Mouse (Mus musculus) heart, postnatal 14 days (tissue): ENCODE data around the gene Znrf2. TPM values are rescaled to one million over a fixed set of nuclear protein-coding genes. Genes with fewer than 3 reads are reported as not detected.

Experiments
- DNase-seq, 2 experiments: peaks; one replicate each; pipeline ENCODE4 v3.0.0; 2021 to 2022
- intact Hi-C: fragments of 180-260 bp; cut with DNase I; formaldehyde crosslinking; loops from one replicate; pipeline ENCODE4 v1.15.1; 2025
- long read RNA-seq, 2 experiments: library from polyadenylated mRNA; stranded (forward); transcript quantifications; one replicate each; pipeline ENCODE4 v2.0.0; 2021
- total RNA-seq, 2 experiments: library from RNA; stranded (reverse); gene quantifications; 2 replicates each; pipeline ENCODE4 v1.2.3; 2021

Gene Znrf2
- total RNA-seq: 10 to 100 TPM; 17.3 to 18.4 TPM
- long read RNA-seq, experiment 1, full-length matches to known transcripts: 12 of 15 reads
- long read RNA-seq, experiment 1, partial matches to known transcripts: 0 of 15 reads
- long read RNA-seq, experiment 1, other reads (novel, unspliced or antisense): 3 of 15 reads
- long read RNA-seq, experiment 2, full-length matches to known transcripts: 22 of 27 reads
- long read RNA-seq, experiment 2, partial matches to known transcripts: 0 of 27 reads
- long read RNA-seq, experiment 2, other reads (novel, unspliced or antisense): 5 of 27 reads

DNA sequence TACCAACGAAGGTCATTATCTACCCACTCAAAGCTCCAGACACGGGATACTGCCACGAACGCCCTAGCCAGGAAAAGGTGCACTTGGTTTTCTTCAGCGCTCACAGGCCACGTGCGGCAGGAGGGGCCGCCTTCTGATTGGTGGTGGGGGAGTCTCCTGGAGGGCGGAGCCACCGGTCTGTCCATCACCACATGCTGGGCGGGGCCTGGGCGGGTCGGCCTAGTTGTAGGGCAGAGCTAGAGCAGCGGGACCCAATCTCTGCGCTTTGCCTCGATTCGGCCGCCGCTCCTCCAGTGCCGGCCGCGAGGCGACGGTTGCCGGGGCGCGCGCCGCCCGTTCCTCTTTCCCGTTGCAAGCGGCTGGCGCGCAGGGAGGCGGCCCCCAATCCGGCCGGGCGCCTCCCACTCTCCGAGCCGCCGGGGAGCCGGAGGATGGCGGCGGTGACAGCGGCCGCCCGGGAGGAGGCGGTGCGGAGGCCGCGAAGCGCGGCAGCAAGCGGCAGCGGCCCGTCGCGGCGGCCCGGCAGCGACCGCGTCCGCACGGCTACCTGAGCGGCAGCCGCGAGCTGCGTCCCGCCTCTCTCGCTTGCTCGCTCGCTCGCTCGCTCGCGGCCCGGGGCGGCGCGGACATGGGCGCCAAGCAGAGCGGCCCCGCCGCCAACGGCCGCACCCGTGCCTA is at the start of gene Znrf2:
TSS of gene Znrf2 (plus strand) at position 529 of the 678 bp plus-strand sequence.
- intact Hi-C loops: loop anchor here (5.0 kb wide), 6 partner anchors 36 to 219 kb away; partner anchors contain the start of genes Fkbp14, Ggct, Nod1 and Plekha8
- DNase-seq: peak; percentile 92 to 95

DNA sequence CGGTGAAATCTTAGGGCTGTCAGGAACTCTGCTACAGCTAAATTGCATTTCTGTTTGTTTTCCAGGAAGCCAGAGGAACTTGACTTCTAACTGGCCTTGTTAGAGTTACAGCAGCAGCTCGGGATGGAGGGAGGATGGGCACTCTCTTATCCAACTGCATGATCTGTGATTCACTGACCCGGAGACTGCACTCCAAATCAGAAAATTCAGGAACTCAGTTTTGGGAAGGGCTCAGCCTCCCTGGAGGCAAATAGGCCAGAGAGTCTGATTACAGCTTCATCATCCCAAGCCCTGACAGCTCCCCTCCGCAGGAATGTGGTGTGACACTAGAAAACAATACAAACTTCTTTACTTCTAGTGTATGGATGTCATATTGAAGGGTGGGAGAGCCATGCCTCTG is 49.0 kb upstream of the Znrf2 start:
- no peak for DNase-seq
- intact Hi-C loops: no loop called here

DNA sequence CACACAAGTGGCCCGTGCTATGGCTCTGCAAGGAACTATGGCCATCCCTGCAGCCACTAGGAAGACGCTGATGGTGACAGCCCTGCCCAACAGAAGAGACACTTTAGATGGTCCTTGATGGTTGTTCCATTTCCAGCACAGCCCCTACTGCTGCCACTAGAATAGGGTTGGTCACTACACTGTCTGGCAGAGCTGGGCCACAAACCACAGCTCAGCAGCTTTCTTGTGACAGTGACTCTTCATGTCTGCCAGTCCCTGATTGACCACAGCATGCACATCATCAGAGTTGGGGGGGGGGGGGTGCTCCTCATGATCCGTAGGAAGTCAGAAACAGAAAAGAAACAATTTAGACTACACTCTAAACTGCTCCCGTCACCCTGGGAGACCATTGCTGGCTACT is 46.0 kb upstream of the Znrf2 start:
- intact Hi-C loops: no loop called here
- no peak for DNase-seq

DNA sequence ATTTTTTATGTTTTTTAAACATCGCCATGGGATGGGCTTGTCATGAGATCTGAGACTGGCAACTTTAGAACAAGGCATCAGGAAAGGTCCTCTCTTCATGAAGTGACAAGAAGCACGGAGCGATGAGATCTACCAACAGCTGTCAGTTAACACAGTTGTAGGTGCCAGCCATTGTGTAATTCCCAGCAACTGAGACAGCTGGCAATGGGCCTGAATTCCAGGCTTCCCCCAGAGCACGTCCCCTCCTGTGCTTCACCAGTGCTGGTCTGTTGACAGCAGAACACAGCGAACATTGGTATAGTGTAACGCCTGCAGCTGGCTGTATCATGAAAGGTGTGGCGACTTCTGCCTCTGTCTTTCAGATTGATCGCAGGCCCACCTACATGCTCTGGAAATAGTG is 45.5 kb upstream of the Znrf2 start:
- peak; percentile 55 to 58 for DNase-seq
- intact Hi-C loops: no loop called here

DNA sequence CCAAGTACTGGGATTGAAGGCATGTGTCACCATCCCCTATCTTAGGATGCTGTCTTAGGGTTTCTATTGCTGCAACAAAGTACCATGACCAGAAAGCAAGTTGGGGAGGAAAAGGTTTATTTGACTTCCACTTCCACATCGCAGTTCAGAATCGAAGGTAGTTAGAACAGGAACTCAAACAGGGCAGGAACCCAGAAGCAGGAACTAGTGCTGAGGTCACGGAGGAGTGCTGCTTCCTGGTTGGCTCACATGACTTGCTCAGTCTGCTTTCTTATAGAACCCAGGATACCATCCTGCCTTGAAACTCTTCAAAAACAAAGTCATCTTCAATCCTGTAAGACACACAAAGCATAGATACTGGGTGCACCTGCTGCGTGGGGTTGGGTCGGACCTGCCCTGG is 44.6 kb upstream of the Znrf2 start:
- DNase-seq: no peak
- intact Hi-C loops: no loop called here

DNA sequence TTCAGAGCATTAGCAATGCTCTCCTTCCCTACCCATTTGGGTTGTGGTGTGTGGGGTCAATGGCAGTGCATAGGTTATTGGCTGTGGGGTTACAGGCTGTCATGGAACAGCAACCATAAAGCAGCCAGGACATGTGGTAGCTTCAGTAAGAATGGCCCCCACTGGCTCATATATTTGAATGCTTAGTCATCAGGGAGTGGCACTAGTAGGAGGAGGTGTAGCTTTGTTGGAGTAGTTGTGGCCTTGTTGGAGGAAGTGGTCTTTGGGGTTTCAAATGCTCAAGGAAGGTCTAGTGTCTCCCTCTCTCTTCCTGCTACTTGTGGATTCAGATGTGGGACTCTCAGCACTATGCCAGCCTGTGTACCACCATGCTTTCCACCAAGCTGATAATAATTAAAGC is 41.0 kb upstream of the Znrf2 start:
- intact Hi-C loops: no loop called here
- no peak for DNase-seq

DNA sequence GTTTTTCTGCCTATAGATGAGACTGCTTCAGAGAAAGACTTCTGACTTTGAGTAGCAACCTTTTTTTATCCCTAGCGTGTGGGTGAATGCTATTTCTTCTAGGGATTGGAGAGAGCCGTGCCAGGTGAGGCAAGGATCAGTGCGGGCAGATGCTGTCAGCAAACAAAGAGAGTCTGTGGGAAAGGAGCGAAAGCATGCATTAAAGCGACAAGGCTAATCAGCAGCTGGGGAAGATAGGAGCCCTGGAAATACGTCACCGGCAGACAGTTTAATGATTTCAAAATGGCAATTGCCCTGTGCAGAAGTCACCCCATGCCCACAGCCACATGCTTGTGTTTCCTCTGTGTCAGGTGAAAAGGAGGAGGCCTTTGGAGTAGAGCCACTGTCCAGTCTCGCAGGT is 39.1 kb upstream of the Znrf2 start:
- no peak for DNase-seq
- intact Hi-C loops: no loop called here

DNA sequence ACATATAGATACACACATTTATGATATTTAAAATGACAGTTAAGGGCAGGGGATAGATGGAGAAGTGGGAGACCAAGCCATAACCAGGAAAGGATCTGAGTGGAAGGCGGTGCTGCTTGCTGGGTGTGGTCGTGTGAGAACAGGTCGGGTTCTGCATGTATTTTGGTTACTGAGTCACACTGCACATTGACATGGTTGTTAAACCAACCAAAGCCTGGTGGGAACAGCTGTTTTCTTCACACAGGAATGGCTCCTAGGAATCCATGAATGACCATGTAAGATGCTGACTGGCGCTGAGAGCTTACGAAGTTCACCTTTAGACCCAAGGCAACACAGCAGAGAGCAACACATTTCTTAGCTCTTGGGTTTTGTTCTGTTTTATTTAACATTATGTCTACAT is 36.7 kb upstream of the Znrf2 start:
- intact Hi-C loops: no loop called here

DNA sequence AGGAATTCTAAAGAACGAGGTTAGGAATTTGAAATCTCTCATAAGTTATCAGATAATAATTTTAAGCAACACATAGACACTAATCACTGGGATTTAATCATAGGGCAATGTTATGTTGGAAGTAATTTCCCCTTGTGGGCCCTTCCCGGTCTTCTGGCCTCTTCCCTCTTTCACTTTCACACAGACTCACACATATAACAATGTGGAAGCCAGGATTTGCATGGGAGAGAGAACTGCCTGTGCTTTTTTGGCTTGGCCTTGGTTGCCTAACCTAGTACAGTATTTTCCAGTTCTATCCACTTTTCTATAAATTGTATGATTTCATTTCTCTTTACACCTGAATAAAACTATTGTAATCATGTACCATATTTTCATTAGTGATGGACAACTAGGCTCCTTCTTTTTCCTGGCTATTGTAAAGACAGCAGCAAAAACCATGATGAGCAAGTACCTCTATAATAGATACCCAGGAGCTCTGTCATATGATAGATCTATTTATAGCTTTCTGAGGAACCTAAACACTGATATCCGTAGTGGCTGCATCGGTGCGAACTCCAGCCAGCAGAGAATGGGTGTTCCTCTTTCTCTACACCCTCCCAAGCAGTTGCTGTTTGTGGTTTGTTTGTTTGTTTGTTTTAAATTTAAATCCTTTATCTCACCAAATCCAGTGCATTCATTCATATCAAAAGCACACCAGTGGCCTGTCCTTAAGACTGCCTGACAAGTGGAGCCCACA is 36.0 kb upstream of the Znrf2 start:
- DNase-seq: no peak
- intact Hi-C loops: no loop called here

More for the DNA sequence above, 36.7 kb upstream of the Znrf2 start:
- no peak for DNase-seq

DNA sequence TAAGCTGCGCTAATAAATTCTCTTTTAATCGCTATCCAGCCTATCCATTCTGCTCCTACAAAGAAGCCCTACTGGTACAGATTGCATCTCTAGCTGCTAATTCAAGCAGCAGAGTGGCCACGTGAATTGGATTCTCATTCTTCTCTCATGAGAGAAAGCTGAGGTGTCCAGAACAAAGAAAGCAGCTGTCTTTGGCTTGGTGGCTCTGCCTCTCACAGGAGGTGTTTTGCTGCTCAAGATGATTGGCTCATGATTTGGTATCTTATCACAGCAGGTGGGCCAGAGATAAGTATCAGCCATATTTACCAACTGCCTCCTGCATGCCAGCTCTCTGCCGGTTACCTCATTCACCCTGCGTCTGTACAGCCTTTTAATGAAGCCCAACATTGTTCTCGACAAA is 34.8 kb upstream of the Znrf2 start:
- no peak for DNase-seq
- intact Hi-C loops: no loop called here

DNA sequence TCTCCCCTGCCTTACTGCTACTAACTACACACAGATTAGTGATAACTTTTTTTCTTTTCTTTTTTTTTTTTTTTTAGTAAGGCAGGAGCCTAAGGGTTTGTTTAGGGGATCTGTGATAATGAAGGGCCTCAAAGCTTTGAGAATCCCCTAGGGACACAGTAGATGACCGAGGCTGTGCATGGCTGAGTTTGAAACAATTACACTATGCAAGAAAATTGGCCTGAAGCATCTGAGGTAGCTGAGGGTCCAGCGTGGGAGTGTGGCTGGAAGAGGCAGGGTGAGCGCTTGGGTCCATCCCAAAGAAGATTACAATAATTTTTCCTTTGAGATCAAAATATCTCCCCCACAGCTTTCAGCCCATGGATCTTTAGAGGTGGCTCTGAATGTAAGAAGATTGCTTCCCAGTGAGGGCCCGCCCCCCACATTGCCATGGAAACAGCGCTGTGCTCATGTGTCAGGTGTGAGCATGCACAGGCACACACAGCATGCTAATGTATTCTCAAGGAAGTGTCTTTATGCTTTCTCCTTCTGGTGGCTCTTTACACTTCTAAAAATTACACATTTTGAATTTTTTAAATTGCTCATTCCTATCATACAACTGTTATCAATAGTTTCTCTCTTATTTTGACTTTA is 31.5 kb upstream of the Znrf2 start:
- intact Hi-C loops: no loop called here
- no peak for DNase-seq

DNA sequence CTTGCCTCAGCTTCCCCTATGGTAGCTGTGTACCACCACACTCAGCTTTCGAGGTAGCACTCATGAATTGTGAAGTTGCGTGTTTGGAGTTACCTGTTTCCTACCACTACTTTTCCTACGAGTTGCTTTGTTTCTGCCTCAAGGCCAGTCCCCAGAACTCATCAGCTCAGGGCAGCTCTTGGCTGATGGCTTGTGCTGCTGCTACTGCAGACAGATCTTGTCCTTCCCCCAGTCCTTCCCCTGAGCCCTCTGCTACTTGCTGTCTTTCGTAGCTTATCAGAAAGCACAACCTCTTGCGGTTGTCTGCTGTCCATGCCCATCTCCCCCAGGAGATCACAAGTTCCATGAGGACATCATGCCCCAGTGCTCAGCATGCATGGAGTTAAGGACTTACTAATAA is 29.9 kb upstream of the Znrf2 start:
- DNase-seq: no peak
- intact Hi-C loops: no loop called here

DNA sequence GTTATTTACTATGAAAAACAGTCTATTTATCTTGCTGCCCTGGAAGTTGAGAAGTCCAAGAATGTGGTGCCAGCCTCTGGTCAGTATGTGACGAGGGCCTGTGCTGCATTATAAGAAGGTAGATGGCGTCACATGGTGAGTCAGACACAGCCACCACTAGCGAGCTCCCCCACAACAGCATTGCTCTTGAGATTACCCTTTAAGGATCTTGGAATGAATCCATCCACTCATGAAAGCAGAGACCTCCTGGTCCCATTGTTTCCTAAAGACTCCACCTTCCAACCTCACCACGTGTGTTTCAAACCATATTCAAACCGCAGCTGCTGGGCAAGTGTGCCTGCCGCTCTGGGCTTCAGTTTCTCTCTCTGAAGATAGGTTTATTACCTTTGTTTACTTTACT is 28.2 kb upstream of the Znrf2 start:
- intact Hi-C loops: no loop called here
- no peak for DNase-seq

DNA sequence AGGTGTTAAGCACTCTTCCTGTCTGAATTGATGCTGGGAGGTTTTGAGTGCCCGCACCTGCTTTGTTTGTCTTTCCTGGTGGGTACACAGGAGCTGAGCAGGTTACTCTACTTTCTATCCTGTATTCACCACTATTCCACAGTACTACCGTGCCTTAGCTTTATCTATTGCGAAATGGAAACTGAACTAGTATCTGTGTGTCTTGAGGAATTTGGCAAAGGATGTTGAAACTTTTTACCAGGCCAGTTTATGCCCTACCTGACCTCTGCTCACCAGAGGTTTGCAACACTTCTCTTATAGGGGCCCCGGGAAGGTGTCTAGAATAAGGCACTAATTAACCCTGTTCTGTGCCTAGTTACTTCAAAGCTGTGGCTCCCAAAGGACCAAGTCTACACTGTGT is 27.6 kb upstream of the Znrf2 start:
- intact Hi-C loops: no loop called here
- DNase-seq: no peak

DNA sequence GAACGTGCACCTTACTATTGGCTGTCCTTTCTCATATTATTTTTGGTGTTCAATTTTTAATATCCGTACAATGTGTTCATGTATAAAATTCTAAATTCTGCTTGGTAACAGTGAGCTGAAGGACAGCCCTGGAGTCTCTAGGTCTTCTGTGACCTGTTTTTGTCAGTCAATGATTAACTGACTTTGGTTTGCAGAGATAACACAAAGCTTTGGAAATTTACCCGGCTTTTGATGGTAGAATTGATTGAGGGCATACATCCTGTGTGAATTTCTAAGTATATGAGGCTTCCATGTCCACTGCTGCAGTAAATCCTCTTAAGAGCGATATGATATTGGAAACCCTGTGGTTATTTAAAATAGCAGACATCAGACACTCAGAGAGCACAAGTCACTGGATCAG is 26.6 kb upstream of the Znrf2 start:
- intact Hi-C loops: loop anchor here (5.0 kb wide), 1 partner anchor 38 kb away; no protein-coding TSS in a partner anchor
- no peak for DNase-seq

DNA sequence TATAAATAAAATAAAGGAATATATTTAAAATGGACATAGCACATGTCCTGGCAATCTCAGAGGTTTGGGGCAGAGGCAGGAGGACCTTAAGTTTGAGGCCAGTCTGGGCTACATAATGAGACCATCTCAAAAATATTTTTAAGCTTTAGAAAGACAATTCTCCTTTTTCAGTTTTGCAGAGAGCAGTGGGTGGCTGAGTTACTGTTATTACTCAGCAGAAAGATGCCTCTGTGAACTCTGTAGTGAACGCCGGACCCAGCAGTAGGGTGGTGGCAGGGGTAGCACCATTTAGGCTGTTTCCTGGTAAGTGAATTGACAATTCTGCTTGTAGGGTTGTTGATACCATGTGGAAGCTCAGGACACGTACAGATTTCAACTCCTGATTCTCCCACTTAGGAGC is 22.9 kb upstream of the Znrf2 start:
- DNase-seq: no peak
- intact Hi-C loops: loop anchor here (5.0 kb wide), 1 partner anchor 42 kb away; no protein-coding TSS in a partner anchor

DNA sequence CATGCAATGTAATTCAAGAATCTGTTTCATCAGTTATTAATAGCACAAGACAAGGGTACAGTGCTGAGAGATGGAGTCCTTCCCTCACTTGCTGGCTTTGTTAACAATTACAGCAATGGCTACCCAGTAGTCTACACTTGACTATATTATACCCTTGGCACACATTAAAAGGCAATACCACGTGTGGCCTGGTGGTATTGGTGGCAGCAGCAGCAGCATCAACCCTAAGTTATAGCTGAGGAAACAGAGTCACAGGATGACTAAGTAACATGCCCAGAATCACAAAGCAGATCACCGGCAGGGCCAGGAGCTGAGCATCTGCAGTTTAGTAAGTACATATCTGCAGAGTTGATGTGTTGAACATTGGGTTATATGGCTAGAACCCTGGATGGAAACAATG is 22.3 kb upstream of the Znrf2 start:
- intact Hi-C loops: loop anchor here (5.0 kb wide), 1 partner anchor 42 kb away; no protein-coding TSS in a partner anchor
- no peak for DNase-seq

DNA sequence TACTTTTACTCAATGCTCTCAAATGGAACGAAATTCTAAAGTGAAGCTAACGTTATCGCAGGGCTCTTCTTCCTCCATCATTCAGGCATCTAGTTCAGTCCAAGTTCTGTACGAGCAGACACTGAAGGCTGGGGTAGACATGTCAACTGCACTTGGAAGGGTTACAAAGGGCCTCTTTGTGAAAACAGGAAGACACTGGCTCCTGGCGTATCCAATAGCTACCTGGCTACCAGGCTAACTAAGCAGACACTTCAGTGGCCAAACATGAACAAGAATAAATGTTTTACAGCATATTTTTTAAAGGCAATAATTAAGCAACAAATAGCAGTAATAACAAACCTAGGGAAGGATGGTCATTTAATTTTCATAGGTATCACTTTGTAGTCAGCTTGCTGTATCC is 21.7 kb upstream of the Znrf2 start:
- intact Hi-C loops: loop anchor here (5.0 kb wide), 1 partner anchor 43 kb away; no protein-coding TSS in a partner anchor

DNA sequence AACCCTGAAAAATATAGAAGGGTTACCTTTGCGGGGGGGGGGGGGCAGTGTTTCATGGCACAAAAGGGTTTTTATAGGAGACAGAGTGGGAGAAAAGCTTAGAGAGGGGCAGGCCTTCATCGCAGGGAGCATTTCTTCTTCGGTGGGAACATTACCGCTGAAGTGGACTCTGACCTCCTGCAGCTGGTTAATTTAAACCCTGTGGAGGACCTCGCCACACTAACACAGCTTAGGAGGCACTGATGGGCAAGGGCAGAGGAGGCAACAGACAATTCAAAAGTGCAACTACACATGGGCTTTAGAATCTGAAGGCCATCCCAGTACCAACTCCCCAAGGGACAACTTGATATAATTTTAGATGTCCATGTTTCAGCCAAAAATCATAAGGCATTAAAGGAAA is 20.7 kb upstream of the Znrf2 start:
- no peak for DNase-seq
- intact Hi-C loops: no loop called here

More for the DNA sequence above, 21.7 kb upstream of the Znrf2 start:
- no peak for DNase-seq

DNA sequence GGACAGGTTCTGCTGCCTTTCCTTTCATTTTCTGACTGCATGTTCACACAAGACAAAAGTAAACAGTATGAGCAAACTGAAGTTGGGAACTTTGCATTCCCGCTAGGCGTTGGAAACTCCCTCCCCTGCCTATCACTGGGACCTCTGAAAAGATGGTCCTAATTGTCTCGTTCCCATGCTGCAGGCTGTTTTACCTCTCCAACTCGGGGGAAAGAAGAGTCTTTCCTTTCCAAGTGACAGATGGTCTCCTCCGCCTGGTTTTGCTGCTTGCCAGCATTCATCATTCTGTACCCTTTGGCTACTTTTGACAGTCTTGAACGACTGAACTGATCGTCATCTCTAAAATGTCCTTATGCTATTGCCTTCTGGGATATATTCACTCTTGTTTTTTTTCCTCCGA is 14.4 kb upstream of the Znrf2 start:
- intact Hi-C loops: no loop called here

More for the DNA sequence above, 14.4 kb upstream of the Znrf2 start:
- DNase-seq: no peak
